Mouse (Mus musculus): ENCODE measurements around the gene Lonrf2.

DNA sequence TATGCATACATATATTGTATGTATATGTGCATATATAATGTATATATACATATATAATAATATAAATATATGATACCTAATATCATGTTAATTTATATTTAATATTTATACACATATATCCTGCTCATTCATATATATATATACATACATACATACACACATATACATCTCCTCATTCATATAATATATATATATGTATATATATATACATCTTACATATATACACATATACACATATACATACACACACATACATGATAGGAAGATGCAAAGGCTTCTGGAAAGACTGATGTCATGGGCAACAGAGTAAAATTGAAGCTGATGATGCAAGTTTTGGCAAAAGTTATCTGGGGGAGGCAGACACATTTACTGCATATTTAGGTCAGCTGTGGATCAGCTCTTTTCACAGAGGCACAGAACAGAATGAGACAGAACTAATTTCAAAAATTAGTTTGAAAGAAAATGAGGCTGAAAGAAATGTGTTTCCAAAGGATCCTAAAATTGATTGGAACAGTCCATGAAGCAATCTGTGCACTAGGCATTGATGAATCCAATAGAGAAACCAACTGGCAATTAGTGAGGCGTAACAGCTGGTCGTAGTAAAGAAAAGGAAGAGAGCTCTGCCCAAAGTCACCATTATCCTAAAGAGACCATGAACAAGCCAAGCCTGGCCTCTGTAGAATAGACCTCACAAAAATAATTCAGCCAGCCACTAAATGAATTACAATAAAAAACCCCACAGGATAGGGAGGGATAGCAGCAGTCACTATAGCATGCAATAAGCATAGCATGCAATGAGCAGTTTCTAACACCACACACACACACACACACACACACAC, 12.2 kb upstream of the Lonrf2 start:
- no peak for TF ChIP-seq CTCF (IDR thresholded peaks at IDR 0.05; ENCODE audit: low read depth, low read length)
- TF ChIP-seq TAL1 (conservative IDR thresholded peaks at IDR 0.05; ENCODE audit: low read depth, low read length) = no peak
- no peak for TF ChIP-seq GATA2 (IDR thresholded peaks at IDR 0.05; ENCODE audit: borderline replicate concordance, low read depth, low read length)
- no peak for TF ChIP-seq GATA1 (IDR thresholded peaks at IDR 0.05; ENCODE audit: borderline replicate concordance, low read length)
- no peak for TF ChIP-seq POLR2AphosphoS5 (IDR thresholded peaks at IDR 0.05; ENCODE audit: insufficient replicate concordance, low read depth, low read length)

Data from G1E (cell line).